Mouse (Mus musculus) C2C12 (cell line): ENCODE measurements around the gene Pef1. TPM values are rescaled to one million over a fixed set of nuclear protein-coding genes. Genes with fewer than 3 reads are reported as not detected.

Experiments used
- H3K27me3 ChIP-seq: one replicate; pipeline ENCODE4 v1.6.1; 2011; ENCODE audit not compliant: control insufficient read depth, insufficient read depth, insufficient read length
- H3K36me3 ChIP-seq: one replicate; pipeline ENCODE4 v1.6.1; 2011; ENCODE audit not compliant: control insufficient read depth, insufficient read depth
- H3K4me3 ChIP-seq: one replicate; pipeline ENCODE4 v1.5.1; 2011; ENCODE audit warnings: mild to moderate bottlenecking, control low read depth; ENCODE audit not compliant: poor library complexity, insufficient read depth, severe bottlenecking
- H3K79me2 ChIP-seq: one replicate; pipeline ENCODE4 v1.6.1; 2011; ENCODE audit not compliant: control insufficient read depth, insufficient read depth
- H3K79me3 ChIP-seq: one replicate; pipeline ENCODE4 v1.6.1; 2011; ENCODE audit warnings: low read depth, control low read depth
- H3ac ChIP-seq: one replicate; pipeline ENCODE3; 2011; ENCODE audit warnings: low read depth; ENCODE audit not compliant: control insufficient read depth, insufficient read length
- CEBPB ChIP-seq: IDR thresholded peaks from one replicate; pipeline ENCODE4 v1.6.1; 2011; ENCODE audit warnings: low read depth, mild to moderate bottlenecking, control low read depth, moderate library complexity
- CTCF ChIP-seq: IDR thresholded peaks from one replicate; pipeline ENCODE4 v1.5.1; 2011; ENCODE audit not compliant: control insufficient read depth, insufficient read depth, insufficient read length
- FOSL1 ChIP-seq: IDR thresholded peaks from one replicate; pipeline ENCODE4 v1.8.0; 2011; ENCODE audit warnings: mild to moderate bottlenecking, low read length; ENCODE audit not compliant: poor library complexity, insufficient read depth, severe bottlenecking
- MAX ChIP-seq: IDR thresholded peaks from one replicate; pipeline ENCODE4 v1.6.1; 2011; ENCODE audit warnings: mild to moderate bottlenecking, control low read depth
- MYOD1 ChIP-seq: IDR thresholded peaks from one replicate; pipeline ENCODE4 v1.6.1; 2011; ENCODE audit warnings: low read depth; ENCODE audit not compliant: control insufficient read depth, insufficient read length
- MYOG ChIP-seq: IDR thresholded peaks from one replicate; pipeline ENCODE4 v1.6.1; 2011; ENCODE audit not compliant: control insufficient read depth, insufficient read length; ENCODE audit errors: extremely low read depth
- USF1 ChIP-seq: IDR thresholded peaks from one replicate; pipeline ENCODE4 v1.6.1; 2011; ENCODE audit warnings: low read depth, mild to moderate bottlenecking, control low read depth, moderate library complexity
- polyA plus RNA-seq: library from polyadenylated mRNA; unstranded; fragments of >200 nt; fragmentation: generic; extraction: Trizol; gene quantifications from one replicate; pipeline ENCODE4 v1.2.1, GENCODE M21; 2012; ENCODE audit warnings: missing spikeins

Pef1 gene
- polyA plus RNA-seq, 1 experiment: 49.7 TPM

DNA sequence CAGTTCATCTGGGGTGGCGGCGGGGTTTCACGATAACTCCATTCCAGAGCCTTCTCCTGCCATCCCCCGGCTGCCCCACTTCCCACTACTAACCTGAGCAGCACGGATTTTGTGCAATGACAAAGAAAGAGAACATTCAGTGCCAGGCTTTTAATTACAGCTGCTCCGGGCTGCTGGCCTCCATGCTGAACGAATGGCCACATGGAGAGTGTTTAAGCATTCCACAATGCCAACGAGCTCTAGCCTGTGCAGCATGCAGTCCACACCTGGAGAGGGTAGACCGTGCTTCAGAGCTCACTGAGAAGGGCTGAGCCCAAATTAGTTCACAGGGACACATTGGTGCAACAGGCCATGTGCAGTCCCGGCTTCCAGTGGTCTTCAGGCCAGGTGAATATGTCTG, 27.7 kb downstream of the Pef1 start:
- peaks cover 13% of the 10 kb centered on the region for H3K36me3 ChIP-seq
- H3K79me2 ChIP-seq: no peaks in the 10 kb centered on the region
- no peak overlapping the region for H3K4me3 ChIP-seq
- H3K27me3 ChIP-seq: no peaks in the 10 kb centered on the region
- no peaks in the 10 kb centered on the region for H3K79me3 ChIP-seq
- no peak overlapping the region for H3ac ChIP-seq
- TF ChIP-seq FOSL1 (no peak), MAX (no peak), CTCF (no peak), MYOD1 (no peak), CEBPB (no peak), MYOG (no peak), USF1 (no peak)

DNA sequence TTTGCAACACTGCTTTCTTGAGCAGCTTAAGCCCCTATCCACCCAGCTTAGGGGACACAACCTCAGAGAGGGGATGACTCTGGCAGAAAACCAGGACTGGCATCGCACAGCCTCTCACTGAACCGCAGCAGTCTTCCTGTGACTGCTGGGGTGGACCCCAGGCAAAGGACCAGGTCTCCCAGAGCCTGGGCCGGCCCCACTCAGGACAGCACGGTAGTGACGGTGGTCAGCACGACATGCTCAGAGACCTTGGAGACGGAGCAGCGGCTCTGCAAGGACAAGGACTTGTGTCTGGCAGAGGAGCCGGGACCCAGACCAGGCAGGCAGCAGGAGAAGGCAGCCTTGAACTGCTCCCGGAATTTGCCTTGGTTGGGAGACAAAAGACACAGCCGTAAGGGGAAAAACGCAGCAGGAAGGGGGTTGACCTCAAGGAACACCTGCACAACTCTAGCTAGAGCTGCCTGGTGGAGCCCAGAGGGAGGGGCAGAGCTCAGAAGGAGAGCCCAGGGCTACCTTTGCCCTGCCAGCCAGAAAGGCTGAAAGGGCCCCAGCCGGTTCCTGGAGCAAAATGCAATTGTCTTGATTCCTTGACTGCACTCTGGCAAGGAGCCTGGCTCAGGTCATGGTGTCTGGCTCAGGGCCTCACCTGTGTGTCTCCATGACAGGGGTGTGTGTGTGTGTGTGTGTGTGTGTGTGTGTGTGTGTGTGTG, 28.4 kb downstream of the Pef1 start:
- Histone ChIP-seq H3K27me3 (peaks cover 6% of the 10 kb centered on the region), H3K4me3 (no peak overlapping the region), H3K36me3 (peaks cover 12% of the 10 kb centered on the region), H3ac (no peak overlapping the region), H3K79me2 (no peaks in the 10 kb centered on the region), H3K79me3 (no peaks in the 10 kb centered on the region)
- TF ChIP-seq MAX: no peak
- TF ChIP-seq CTCF: no peak
- TF ChIP-seq CEBPB: no peak
- TF ChIP-seq USF1: no peak
- TF ChIP-seq MYOG: no peak
- no peak for TF ChIP-seq FOSL1
- no peak for TF ChIP-seq MYOD1

DNA sequence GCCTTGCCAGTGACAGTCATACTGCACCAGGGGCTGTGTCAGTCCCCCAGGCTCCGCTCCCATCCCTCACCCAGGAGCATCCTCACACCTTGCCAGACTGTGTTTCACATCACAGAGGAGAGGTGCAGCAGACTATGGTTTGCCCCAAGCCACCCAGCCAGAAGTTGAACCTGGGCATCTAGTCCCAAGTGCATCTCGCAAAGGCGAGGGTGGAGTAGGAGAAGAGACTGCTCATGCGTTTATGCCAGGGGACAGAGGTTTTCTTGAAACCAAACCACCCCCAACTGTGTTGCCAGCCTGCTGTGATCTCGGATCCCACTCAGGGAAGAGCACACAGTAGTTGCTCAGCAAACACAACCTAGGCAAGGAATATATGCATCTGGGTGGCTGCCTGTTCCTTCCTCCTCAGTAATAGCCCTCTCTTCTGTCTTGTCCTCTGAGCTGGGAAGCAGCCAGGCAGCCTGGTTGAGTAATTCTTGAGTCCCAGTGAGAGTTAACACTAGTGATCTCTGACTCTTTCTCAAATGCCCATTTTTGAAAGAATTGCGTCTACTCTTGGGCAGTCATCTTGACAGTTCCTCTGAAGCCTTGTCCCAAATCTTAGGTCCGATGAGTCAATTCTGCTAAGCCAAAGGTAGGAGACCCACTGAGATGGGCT, 29.2 kb downstream of the Pef1 start:
- TF ChIP-seq MAX: no peak
- no peak for TF ChIP-seq MYOD1
- no peak for TF ChIP-seq FOSL1
- no peak for TF ChIP-seq CEBPB
- no peak for TF ChIP-seq USF1
- TF ChIP-seq CTCF: no peak
- TF ChIP-seq MYOG: no peak
- H3K79me2 ChIP-seq: no peaks in the 10 kb centered on the region
- no peaks in the 10 kb centered on the region for H3K79me3 ChIP-seq
- H3K4me3 ChIP-seq: no peak overlapping the region
- H3ac ChIP-seq: no peak overlapping the region
- H3K36me3 ChIP-seq: peaks cover 12% of the 10 kb centered on the region
- peaks cover 10% of the 10 kb centered on the region for H3K27me3 ChIP-seq

DNA sequence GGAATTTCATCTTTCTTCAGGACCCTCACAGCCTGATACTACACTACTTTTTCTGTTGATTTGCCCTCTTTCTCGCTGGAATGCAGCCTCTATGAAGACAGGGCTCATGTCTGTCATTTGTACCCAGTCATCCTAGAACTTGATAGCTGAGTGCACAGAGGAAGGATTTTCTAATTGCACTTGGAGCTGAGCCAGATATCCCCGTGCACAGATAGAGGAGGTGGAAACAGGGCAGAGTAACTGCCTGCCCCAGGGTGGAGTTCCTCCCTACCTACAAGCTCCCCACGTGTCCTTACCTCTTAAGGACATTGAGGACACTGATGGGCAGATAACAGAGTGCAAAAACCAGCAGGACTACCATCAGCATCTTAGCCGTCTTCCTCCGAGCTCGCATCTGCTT, 31.0 kb downstream of the Pef1 start:
- no peak for TF ChIP-seq CEBPB
- TF ChIP-seq CTCF: no peak
- TF ChIP-seq USF1: no peak
- no peak for TF ChIP-seq MAX
- TF ChIP-seq MYOD1: no peak
- TF ChIP-seq FOSL1: no peak
- no peak for TF ChIP-seq MYOG
- Histone ChIP-seq H3K79me2 (no peaks in the 10 kb centered on the region), H3K4me3 (no peak overlapping the region), H3K36me3 (no peaks in the 10 kb centered on the region), H3K27me3 (peaks cover 24% of the 10 kb centered on the region), H3K79me3 (no peaks in the 10 kb centered on the region), H3ac (no peak overlapping the region)

DNA sequence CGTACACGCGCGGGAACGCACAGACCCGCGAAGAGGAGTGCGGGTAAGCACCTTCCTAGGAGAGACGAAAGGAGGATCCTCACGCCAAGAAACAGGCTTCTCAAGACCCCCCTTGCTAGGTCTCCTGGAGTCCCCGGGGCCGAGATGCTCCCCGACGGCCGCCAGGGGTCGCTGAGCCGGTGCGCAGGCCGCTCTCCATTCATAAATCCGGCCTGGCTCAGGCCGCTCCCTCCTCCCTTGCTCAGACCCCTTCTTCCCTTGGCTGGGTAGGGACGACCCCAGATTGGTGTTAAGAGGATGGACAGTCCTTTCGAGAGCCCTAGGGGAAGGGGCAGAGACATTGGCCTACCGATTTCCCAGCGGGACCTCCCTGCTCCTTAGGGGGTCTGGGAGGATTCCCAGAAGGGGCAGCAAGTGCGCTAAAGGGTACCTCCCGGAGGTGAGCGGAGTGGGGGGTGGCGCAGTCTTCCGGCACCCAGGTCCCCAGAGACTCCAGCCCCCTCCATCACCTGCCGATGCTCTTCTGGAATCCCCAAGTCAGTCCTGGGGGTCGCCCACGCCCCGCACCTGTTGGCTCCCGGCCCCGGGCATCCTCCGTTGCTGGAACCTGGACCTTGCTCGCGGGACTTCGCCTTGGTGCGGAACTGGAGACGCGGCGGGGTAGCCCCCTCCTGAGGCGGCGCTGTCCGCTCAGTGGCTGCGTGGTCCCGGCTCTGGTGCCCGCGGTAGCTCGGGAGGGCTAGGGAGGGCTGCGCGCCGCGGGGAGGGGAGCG, 36.3 kb downstream of the Pef1 start:
- no peak overlapping the region for H3ac ChIP-seq
- no peaks in the 10 kb centered on the region for H3K79me2 ChIP-seq
- H3K36me3 ChIP-seq: no peaks in the 10 kb centered on the region
- peaks cover 52% of the 10 kb centered on the region for H3K27me3 ChIP-seq
- no peak overlapping the region for H3K4me3 ChIP-seq
- TF ChIP-seq CTCF (peak; percentile 89), USF1 (no peak)
- no peaks in the 10 kb centered on the region for H3K79me3 ChIP-seq
